Mouse (Mus musculus) midbrain, embryonic 11.5 days (tissue): ENCODE measurements around the gene Ank3. TPM values are rescaled to one million over a fixed set of nuclear protein-coding genes. Genes with fewer than 3 reads are reported as not detected.
"Not testable (repeated sequence)": the region's sequence is repeated elsewhere in the genome, so short reads cannot be mapped to it uniquely, and the experiment has no call there.

Source experiments
- ATAC-seq: fragments of 200-750 bp; cut with Nextera tagmentation; 2 replicates; pipeline ENCODE4 v1.8.0; 2017; ENCODE audit warnings: moderate TSS enrichment, moderate library complexity; ENCODE audit not compliant: low FRiP score
- DNase-seq: peaks from one replicate; pipeline ENCODE4 v3.0.0; 2015; ENCODE audit warnings: low spot score; ENCODE audit errors: missing footprints
- H3K27ac ChIP-seq: fragments of 300-500 bp; sonication (generic); 2 replicates; pipeline ENCODE4 v1.5.1; 2014; ENCODE audit warnings: low read depth, low read length
- H3K27me3 ChIP-seq: fragments of 300-500 bp; sonication (generic); 2 replicates; pipeline ENCODE4 v1.6.1; 2014; ENCODE audit warnings: mild to moderate bottlenecking, low read length, moderate library complexity, mixed read lengths; ENCODE audit not compliant: control insufficient read depth, insufficient read depth
- H3K36me3 ChIP-seq: fragments of 300-500 bp; sonication (generic); 2 replicates; pipeline ENCODE4 v1.6.1; 2014; ENCODE audit warnings: mild to moderate bottlenecking, low read length, moderate library complexity, mixed read lengths; ENCODE audit not compliant: control insufficient read depth, insufficient read depth
- H3K4me1 ChIP-seq: fragments of 300-500 bp; sonication (generic); 2 replicates; pipeline ENCODE4 v1.6.1; 2014; ENCODE audit warnings: low read length; ENCODE audit not compliant: control insufficient read depth, insufficient read depth
- H3K4me2 ChIP-seq: fragments of 300-500 bp; sonication (generic); 2 replicates; pipeline ENCODE4 v1.6.1; 2014; ENCODE audit warnings: mild to moderate bottlenecking, moderate library complexity
- H3K4me3 ChIP-seq: fragments of 300-500 bp; sonication (generic); 2 replicates; pipeline ENCODE4 v1.5.1; 2014; ENCODE audit warnings: low read depth, low read length
- H3K9ac ChIP-seq: fragments of 300-500 bp; sonication (generic); 2 replicates; pipeline ENCODE4 v1.6.1; 2014; ENCODE audit warnings: low read length
- H3K9me3 ChIP-seq: fragments of 300-500 bp; sonication (generic); 2 replicates; pipeline ENCODE4 v1.6.1; 2016; ENCODE audit warnings: low read length; ENCODE audit not compliant: control insufficient read depth
- WGBS: fragments of 180-500 bp; shearing (Covaris S2); extraction: QIAGEN DNeasy Blood & Tissue Kit; methylation state at CpG from one replicate; pipeline ENCODE4 v1.1.7; 2014; 5-methylcytosine and 5-hydroxymethylcytosine counted together
- polyA plus RNA-seq: library from polyadenylated mRNA; unstranded; fragments of >200 nt; fragmentation: Nextera tagmentation; extraction: Ambion mirVana; gene quantifications from 2 replicates; pipeline ENCODE4 v1.2.1, GENCODE M21; 2014

The Ank3 gene
- 58.8 and 63.9 TPM in 2 replicates for polyA plus RNA-seq

DNA sequence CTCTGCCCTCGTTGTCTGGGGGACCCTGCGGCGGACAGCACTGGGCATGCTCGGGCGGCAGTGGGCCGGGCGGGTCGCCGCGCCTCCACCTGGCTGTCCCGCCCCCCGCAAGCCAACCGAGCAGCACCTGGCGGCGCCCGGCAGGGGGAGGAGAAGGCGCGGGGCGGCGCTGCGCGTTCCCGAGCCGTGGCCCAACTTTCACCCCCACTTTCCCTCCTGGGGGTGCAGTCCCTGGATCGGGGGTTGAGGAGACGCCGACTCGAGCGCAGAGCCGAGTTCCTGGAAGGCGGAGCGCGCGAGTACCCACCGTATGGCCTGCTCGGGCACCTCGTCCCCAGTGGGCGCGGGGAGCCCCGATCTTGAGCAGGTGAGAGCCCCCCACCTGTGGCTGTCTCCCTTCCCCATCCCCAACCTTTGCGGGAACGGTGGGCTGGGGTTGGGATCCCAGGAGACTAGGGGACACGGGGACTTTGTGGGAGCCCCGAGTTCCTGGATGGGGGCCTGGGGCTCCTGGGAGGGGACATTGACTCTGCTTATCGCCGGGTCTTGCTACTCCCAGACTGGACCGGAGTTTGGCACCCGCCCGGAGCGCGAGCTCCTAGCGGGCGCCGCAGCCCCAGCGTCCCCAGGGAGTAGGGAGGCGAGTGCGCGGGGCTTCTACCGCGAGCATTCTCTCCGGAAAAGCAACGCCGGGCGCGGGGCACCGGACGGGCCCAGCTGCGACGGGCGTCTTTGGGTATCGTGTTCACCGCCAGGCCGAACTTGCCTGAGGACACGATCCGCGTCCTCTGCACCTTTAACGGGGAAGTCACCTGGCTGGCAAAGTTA is at the start of gene Ank3:
TSS of gene Ank3 (plus strand) at position 11 of the 828 bp plus-strand sequence.
- WGBS, result 0% methylated on average over 74 of the region's 77 CpGs
- Histone ChIP-seq H3K9ac (peak within 1 kb of the TSS; percentile 54), H3K4me3 (peak within 1 kb of the TSS; percentile 43), H3K27me3 (peaks cover 40% of the 10 kb centered on the region), H3K27ac (no peak within 1 kb of the TSS), H3K4me2 (peak within 1 kb of the TSS; percentile 92), H3K4me1 (peaks cover 13% of the 10 kb centered on the region), H3K9me3 (no peaks in the 10 kb centered on the region), H3K36me3 (no peaks in the 10 kb centered on the region)
- DNase-seq, result peak; percentile 94
- peak; percentile 76 for ATAC-seq

DNA sequence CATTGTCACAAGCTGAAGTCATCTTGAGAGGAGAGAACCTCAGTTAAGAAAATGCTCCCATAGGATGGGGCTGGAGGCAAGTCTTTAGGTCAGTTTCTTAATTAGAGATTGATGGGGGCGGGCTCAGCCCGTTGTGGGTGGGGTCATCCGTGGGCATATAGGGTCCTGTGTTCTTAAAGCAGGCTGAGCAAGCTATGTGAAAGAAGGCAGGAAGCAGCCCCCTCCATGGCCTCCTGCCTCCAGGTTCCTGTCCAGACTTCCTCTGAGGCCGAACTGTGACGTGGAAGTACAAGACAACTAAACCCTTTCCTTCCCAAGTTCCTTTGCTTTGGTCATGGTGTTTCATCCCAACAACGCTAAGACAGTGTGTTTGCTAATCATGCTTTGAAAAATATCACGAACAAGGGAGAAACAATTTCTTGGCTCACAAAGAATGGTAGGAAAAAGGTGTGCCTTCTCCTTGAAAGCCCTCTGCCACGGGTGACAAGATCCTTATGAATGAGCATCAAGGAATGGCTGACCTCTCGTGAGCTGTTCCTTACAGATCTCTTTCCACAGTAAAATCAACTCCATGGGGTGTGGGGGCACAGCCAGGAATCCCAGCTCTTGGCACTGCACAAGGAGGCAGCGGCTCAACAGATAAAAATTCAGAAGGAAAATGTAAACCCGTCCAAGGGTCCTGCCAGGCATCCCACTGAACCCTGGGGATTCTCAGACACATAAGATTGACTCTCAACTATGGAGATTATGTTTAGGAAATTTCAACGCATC is 47.3 kb upstream of the Ank3 start:
- Histone ChIP-seq H3K4me1 (peaks cover 27% of the 10 kb centered on the region), H3K4me2 (peak overlapping the region; percentile 87), H3K27ac (no peak overlapping the region), H3K9ac (peak overlapping the region; percentile 96), H3K4me3 (peak overlapping the region; percentile 84), H3K36me3 (peaks cover 20% of the 10 kb centered on the region), H3K27me3 (no peaks in the 10 kb centered on the region), H3K9me3 (no peaks in the 10 kb centered on the region)
- ATAC-seq (no peak), DNase-seq (peak; percentile 83)
- 39% methylated on average over 12 of the region's 12 CpGs for WGBS

DNA sequence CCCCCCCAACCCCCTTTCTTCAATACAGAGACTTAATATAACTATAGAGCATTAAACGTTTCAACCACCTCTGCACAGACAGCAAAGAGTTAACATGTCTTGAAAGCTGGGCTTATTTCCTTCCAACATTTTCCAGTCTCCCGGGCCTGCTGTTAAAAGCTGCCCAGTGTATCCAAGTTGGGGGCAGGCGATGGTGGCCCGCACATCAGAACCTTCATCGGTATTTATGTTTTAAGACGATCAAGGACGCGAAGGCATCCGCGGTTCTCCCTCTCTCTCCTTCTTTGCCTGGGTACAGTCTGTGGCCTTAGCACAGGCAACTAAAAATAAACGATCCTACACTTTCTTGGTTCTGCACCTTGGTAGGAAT is 46.7 kb upstream of the Ank3 start:
- Histone ChIP-seq H3K9ac (peak overlapping the region; percentile 96), H3K36me3 (peaks cover 20% of the 10 kb centered on the region), H3K27me3 (no peaks in the 10 kb centered on the region), H3K4me1 (peaks cover 27% of the 10 kb centered on the region), H3K4me3 (peak overlapping the region; percentile 84), H3K27ac (no peak overlapping the region; the same call in 1 of the 2 replicates), H3K9me3 (no peaks in the 10 kb centered on the region), H3K4me2 (peak overlapping the region; percentile 87)
- ATAC-seq, result no peak
- under 1% methylated on average over 11 of the region's 11 CpGs for WGBS
- DNase-seq, result peak; percentile 87

DNA sequence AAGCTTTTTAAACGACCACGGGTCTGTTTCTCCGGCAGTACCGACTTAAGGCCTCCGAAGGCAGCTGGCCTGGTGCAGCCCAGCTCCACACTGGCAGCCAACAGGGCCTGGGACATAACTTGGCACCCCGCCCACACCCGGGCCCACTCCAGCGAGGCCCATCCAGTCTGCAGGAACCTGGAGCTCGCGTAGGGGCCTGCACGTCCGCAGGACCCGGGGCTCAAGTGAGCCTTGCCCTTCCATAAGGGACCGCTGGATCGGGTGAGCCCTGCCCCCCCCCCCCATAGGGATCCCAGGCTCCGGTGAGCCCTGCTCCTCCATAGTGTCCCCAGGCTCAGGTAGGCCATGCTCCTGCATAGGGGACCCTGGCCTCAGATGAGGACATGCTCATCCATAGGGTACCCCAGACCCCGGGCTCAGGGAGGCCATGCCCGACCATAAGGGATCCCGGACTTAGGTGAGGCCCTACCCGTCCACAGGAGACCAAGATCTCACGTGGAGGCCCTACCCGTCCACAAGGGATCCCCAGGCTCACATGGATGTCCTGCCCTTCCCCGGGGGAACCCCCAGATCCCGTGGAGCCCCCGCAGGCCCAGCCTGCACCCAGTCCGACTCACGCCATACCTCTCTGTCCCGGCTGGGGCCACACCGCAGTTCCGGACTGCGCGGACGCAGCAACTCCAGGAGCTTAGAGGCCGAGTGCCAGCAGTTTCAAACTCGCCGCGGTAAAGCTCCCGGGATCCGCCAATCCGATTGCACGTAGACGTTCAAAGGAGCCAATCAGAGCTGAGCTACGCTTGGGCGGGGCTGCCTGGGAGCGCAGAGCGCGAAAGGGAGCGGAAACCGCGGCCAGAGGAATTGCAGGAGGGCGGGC is 46.1 kb upstream of the Ank3 start, which contains the start of gene Cdk1:
TSS of gene Cdk1 (minus strand) at position 727 of the 874 bp plus-strand sequence.
- DNase-seq (peak; percentile 99), ATAC-seq (peak; percentile 97)
- H3K9me3 ChIP-seq, result no peaks in the 10 kb centered on the region
- peak within 1 kb of the TSS; percentile 87 for H3K4me2 ChIP-seq
- peak within 1 kb of the TSS; percentile 42; the same call in 1 of the 2 replicates for H3K27ac ChIP-seq
- under 1% methylated on average over 51 of the region's 51 CpGs for WGBS
- peak within 1 kb of the TSS; percentile 96 for H3K9ac ChIP-seq
- H3K4me1 ChIP-seq, result peaks cover 27% of the 10 kb centered on the region
- H3K4me3 ChIP-seq, result peak within 1 kb of the TSS; percentile 84
- H3K36me3 ChIP-seq, result peaks cover 17% of the 10 kb centered on the region
- no peaks in the 10 kb centered on the region for H3K27me3 ChIP-seq

DNA sequence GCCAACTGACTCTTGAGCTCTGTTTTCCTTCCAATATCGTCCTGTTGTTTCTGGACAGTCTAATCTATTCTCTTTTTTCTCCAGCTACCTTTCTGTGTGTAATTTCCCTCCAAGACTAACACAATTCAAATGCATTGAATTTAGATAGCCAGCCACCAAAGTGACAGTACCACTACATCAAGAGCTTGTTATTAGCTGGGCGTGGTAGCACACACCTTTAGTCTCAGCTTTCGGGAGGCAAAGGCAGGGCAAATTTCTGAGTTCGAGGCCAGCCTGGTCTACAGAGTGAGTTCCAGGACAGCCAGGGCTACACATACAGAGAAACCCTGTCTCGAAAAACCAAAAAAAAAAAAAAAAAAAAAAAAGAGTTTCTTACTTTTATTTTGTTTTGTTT is 45.5 kb upstream of the Ank3 start:
- H3K9ac ChIP-seq, H3K9me3 ChIP-seq, H3K27me3 ChIP-seq, H3K27ac ChIP-seq, DNase-seq: not testable (repeated sequence)
- 0 out of 2 replicates have a peak overlapping the region, but pooled peaks have one; percentile 84 for H3K4me3 ChIP-seq
- H3K4me1 ChIP-seq, result peaks cover 27% of the 10 kb centered on the region
- WGBS, result 44% methylated on average over 5 of the region's 5 CpGs
- peak overlapping the region; percentile 2 for H3K4me2 ChIP-seq
- ATAC-seq, result peak; percentile 31; the same call in 1 of the 2 replicates
- peaks cover 12% of the 10 kb centered on the region; the same call in 1 of the 2 replicates for H3K36me3 ChIP-seq

DNA sequence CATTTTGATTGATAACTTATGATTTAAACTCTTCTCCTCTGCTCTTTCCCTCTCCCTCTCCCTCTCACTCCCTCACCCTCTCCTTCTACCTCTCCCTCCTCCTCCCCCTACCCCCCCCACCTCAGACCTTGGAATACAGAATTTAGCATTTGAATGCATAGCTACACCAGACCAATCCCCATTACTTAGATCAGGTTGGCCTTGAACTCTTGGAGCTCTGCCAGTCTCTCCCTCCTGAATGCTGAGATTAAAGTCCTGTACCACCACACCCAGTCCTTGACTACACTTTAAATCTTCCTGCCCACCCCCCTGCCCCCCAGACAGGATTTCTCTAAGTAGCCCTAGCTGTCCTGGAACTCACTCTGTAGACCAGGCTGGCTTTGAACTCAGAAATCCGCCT is 38.9 kb upstream of the Ank3 start:
- 77% methylated on average over 1 of the region's 1 CpGs for WGBS
- DNase-seq (no peak), ATAC-seq (no peak)
- H3K27ac ChIP-seq, result no peak overlapping the region
- H3K4me3 ChIP-seq, result no peak overlapping the region
- H3K9ac ChIP-seq, result no peak overlapping the region
- H3K27me3 ChIP-seq, result no peaks in the 10 kb centered on the region
- H3K4me1 ChIP-seq, result no peaks in the 10 kb centered on the region
- H3K36me3 ChIP-seq, result no peaks in the 10 kb centered on the region
- no peaks in the 10 kb centered on the region for H3K9me3 ChIP-seq
- H3K4me2 ChIP-seq, result no peak overlapping the region

DNA sequence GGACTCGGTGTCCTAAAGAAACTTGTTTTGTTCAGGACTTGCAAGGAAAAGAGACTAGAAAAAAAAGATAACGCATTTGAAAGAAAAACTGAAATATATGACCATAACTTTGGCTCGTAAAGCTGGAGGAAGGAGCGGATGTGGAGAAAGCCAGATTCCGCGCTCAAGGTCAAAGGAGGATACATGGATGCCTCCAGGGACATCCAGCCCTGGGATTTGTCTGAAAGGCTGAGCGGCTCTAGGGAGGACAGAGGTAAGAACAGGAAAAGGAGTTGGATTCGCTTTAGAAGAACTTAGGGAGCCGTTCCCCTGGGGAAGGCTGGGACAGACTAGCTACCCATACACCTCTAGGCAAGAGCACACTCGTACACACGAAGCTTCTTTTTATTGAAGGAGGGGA is 32.4 kb upstream of the Ank3 start:
- Histone ChIP-seq H3K27me3 (no peaks in the 10 kb centered on the region), H3K4me3 (no peak overlapping the region), H3K27ac (no peak overlapping the region), H3K9me3 (no peaks in the 10 kb centered on the region), H3K36me3 (no peaks in the 10 kb centered on the region), H3K4me1 (no peaks in the 10 kb centered on the region), H3K9ac (no peak overlapping the region), H3K4me2 (no peak overlapping the region)
- ATAC-seq, result no peak
- 84% methylated on average over 11 of the region's 11 CpGs for WGBS
- DNase-seq, result no peak

DNA sequence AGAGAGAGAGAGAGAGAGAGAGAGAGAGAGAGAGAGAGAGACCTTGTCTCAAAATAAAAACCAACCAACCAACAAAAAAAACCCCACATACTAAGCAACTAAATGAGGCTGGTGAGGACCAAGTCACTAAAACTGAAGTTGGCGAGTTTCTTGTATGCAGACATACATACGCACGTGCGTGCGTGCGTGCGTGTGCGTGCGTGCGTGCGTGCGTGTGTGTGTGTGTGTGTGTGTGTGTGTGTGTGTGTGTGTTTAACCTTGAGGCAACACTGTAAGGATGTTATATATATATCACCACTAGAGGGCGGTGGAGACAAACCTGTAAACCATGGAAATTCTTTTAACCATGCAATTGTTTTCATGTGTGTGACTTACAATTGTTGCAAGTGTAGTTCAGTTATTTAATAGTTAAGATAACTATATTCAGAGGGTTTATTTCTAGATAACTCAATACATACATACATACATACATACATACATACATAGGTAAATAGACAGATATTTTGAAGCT is 31.6 kb upstream of the Ank3 start:
- ATAC-seq (no peak), DNase-seq (peak; percentile 84)
- WGBS, result 85% methylated on average over 13 of the region's 13 CpGs
- no peak overlapping the region for H3K27ac ChIP-seq
- no peaks in the 10 kb centered on the region for H3K27me3 ChIP-seq
- no peaks in the 10 kb centered on the region for H3K9me3 ChIP-seq
- H3K4me3 ChIP-seq, result no peak overlapping the region
- H3K4me2 ChIP-seq, result no peak overlapping the region
- H3K9ac ChIP-seq, result no peak overlapping the region
- H3K4me1 ChIP-seq, result no peaks in the 10 kb centered on the region
- no peaks in the 10 kb centered on the region for H3K36me3 ChIP-seq
